Mouse (Mus musculus) forebrain, postnatal 0 days (tissue): ENCODE results near the gene Ube2ql1. TPM values are rescaled to one million over a fixed set of nuclear protein-coding genes. Genes with fewer than 3 reads are reported as not detected.

Source experiments
- ATAC-seq: fragments of 200-750 bp; cut with Nextera tagmentation; 2 replicates; pipeline ENCODE4 v1.8.0; 2017; ENCODE audit warnings: mild to moderate bottlenecking, moderate library complexity
- DNase-seq: peaks from one replicate; pipeline ENCODE4 v3.0.0-alpha.2; 2015
- H3K27ac ChIP-seq: fragments of 300-500 bp; sonication (generic); 2 replicates; pipeline ENCODE4 v1.5.1; 2014; ENCODE audit warnings: low read depth, mild to moderate bottlenecking, antibody characterized with exemption, low read length, moderate library complexity, mixed read lengths
- H3K27me3 ChIP-seq: fragments of 300-500 bp; sonication (generic); 2 replicates; pipeline ENCODE4 v1.6.1; 2014; ENCODE audit warnings: mild to moderate bottlenecking, low read length, mixed read lengths; ENCODE audit not compliant: insufficient read depth
- H3K36me3 ChIP-seq: fragments of 300-500 bp; sonication (generic); 2 replicates; pipeline ENCODE4 v1.6.1; 2014; ENCODE audit warnings: mild to moderate bottlenecking, moderate library complexity; ENCODE audit not compliant: insufficient read depth
- H3K4me1 ChIP-seq: fragments of 300-500 bp; sonication (generic); 2 replicates; pipeline ENCODE4 v1.6.1; 2014; ENCODE audit warnings: antibody characterized with exemption; ENCODE audit not compliant: insufficient read depth
- H3K4me2 ChIP-seq: fragments of 300-500 bp; sonication (generic); 2 replicates; pipeline ENCODE4 v1.6.1; 2014; ENCODE audit warnings: low read depth, mild to moderate bottlenecking, moderate library complexity
- H3K4me3 ChIP-seq: fragments of 300-500 bp; sonication (generic); 2 replicates; pipeline ENCODE4 v1.5.1; 2014; ENCODE audit warnings: low read depth, low read length, mixed read lengths
- H3K9ac ChIP-seq: fragments of 300-500 bp; sonication (generic); 2 replicates; pipeline ENCODE4 v1.6.1; 2014; ENCODE audit warnings: mild to moderate bottlenecking
- H3K9me3 ChIP-seq: fragments of 300-500 bp; sonication (generic); 2 replicates; pipeline ENCODE4 v1.6.1; 2016; ENCODE audit warnings: low read length
- CTCF ChIP-seq: sonication (generic); IDR thresholded peaks from 2 replicates; pipeline ENCODE4 v1.5.1; 2016; ENCODE audit warnings: antibody characterized with exemption, control low read depth, low read depth
- WGBS: fragments of 180-500 bp; shearing (Covaris S2); extraction: QIAGEN DNeasy Blood & Tissue Kit; methylation state at CpG from one replicate; pipeline ENCODE4 v1.1.7; 2014; 5-methylcytosine and 5-hydroxymethylcytosine counted together
- polyA plus RNA-seq: library from polyadenylated mRNA; unstranded; fragments of >200 nt; fragmentation: Nextera tagmentation; extraction: Ambion mirVana; gene quantifications from 2 replicates; pipeline ENCODE4 v1.2.1, GENCODE M21; 2015
- total RNA-seq: library from RNA; depleted of rRNA; stranded (reverse); fragments of >200 nt; gene quantifications from 2 replicates; pipeline ENCODE4 v1.2.3, GENCODE M21; 2014

Gene Ube2ql1
- total and polyA plus RNA-seq, 2 experiments from 2014 or later = 22.2 to 129 TPM

GRCm38 (mm10) chr13:69696333-69696991 lies 43.2 kb downstream of the Ube2ql1 start:
- DNase-seq (peak; percentile 87), ATAC-seq (peak; percentile 91)
- Histone ChIP-seq H3K4me1 (no peaks in the 10 kb centered on the region), H3K27ac (0 out of 2 replicates have a peak overlapping the region, but pooled peaks have one; percentile 10), H3K27me3 (no peaks in the 10 kb centered on the region), H3K4me3 (no peak overlapping the region), H3K4me2 (peak overlapping the region; percentile 29), H3K9me3 (no peaks in the 10 kb centered on the region), H3K9ac (no peak overlapping the region), H3K36me3 (peaks cover 18% of the 10 kb centered on the region)
- 26% methylated on average over 13 of the region's 13 CpGs for WGBS
- peak; percentile 93 for TF ChIP-seq CTCF

- peak; percentile 73 for TF ChIP-seq CTCF
- ATAC-seq (peak; percentile 58; the same call in 1 of the 2 replicates), DNase-seq (peak; percentile 59)
- WGBS = 40% methylated on average over 7 of the region's 7 CpGs
- Histone ChIP-seq H3K9ac (no peak overlapping the region), H3K9me3 (no peaks in the 10 kb centered on the region), H3K36me3 (no peaks in the 10 kb centered on the region), H3K4me1 (peaks cover 1% of the 10 kb centered on the region; the same call in 1 of the 2 replicates), H3K4me2 (no peak overlapping the region), H3K27me3 (no peaks in the 10 kb centered on the region), H3K4me3 (no peak overlapping the region), H3K27ac (no peak overlapping the region)
These were observed 48.6 kb downstream of the Ube2ql1 start for GRCm38 (mm10) chr13:69691074-69691473.

DNA sequence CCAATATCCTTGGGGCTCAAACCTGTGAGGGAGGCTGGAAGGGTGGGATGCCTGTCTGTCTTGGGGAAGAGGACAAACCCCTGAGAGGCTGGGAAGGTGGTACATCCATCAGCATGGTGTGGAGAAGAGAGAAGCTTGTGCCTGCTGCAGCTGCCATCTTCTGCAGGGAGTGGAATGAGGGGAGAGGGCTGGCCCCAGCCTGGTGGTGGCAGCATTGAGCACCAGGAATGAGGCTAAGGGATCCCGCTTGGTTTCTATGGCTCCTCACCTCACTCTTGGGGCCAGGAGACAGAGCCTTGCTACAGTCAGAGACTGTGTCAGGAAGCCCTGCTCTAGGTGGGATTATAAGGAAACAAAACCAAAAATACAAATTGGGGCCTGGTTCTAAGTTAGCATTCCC lies 52.7 kb downstream of the Ube2ql1 start:
- Histone ChIP-seq H3K9ac (no peak overlapping the region), H3K27ac (no peak overlapping the region), H3K4me2 (no peak overlapping the region), H3K4me1 (peaks cover 7% of the 10 kb centered on the region), H3K36me3 (no peaks in the 10 kb centered on the region), H3K27me3 (no peaks in the 10 kb centered on the region), H3K9me3 (no peaks in the 10 kb centered on the region), H3K4me3 (no peak overlapping the region)
- TF ChIP-seq CTCF = peak; percentile 38
- no peak for DNase-seq
- ATAC-seq = no peak
- WGBS = 63% methylated on average over 1 of the region's 1 CpGs

- no peaks in the 10 kb centered on the region for H3K9me3 ChIP-seq
- WGBS = 5% methylated on average over 5 of the region's 5 CpGs
- no peak overlapping the region for H3K27ac ChIP-seq
- DNase-seq (no peak), ATAC-seq (peak; percentile 85)
- peak overlapping the region; percentile 25; the same call in 1 of the 2 replicates for H3K9ac ChIP-seq
- H3K27me3 ChIP-seq = no peaks in the 10 kb centered on the region
- H3K4me2 ChIP-seq = peak overlapping the region; percentile 13; the same call in 1 of the 2 replicates
- H3K4me3 ChIP-seq = no peak overlapping the region
- TF ChIP-seq CTCF = no peak
- H3K4me1 ChIP-seq = peaks cover 7% of the 10 kb centered on the region
- no peaks in the 10 kb centered on the region for H3K36me3 ChIP-seq
These were observed 54.3 kb downstream of the Ube2ql1 start for GRCm38 (mm10) chr13:69685406-69685818.

- DNase-seq (no peak), ATAC-seq (no peak)
- TF ChIP-seq CTCF = no peak
- Histone ChIP-seq H3K27me3 (no peaks in the 10 kb centered on the region), H3K4me3 (no peak overlapping the region), H3K9me3 (no peaks in the 10 kb centered on the region), H3K36me3 (no peaks in the 10 kb centered on the region), H3K9ac (no peak overlapping the region), H3K4me2 (no peak overlapping the region), H3K27ac (no peak overlapping the region), H3K4me1 (no peaks in the 10 kb centered on the region)
- 75% methylated on average over 10 of the region's 10 CpGs for WGBS
These were observed 65.6 kb downstream of the Ube2ql1 start for GRCm38 (mm10) chr13:69673921-69674618.

- Histone ChIP-seq H3K4me3 (no peak overlapping the region), H3K27ac (no peak overlapping the region), H3K9me3 (no peaks in the 10 kb centered on the region), H3K4me2 (no peak overlapping the region), H3K36me3 (no peaks in the 10 kb centered on the region), H3K9ac (no peak overlapping the region), H3K27me3 (no peaks in the 10 kb centered on the region), H3K4me1 (no peaks in the 10 kb centered on the region)
- TF ChIP-seq CTCF = no peak
- 88% methylated on average over 5 of the region's 5 CpGs for WGBS
- DNase-seq (no peak), ATAC-seq (no peak)
These were observed 66.3 kb downstream of the Ube2ql1 start for GRCm38 (mm10) chr13:69673197-69673920.
